In the genomic region with DNA sequence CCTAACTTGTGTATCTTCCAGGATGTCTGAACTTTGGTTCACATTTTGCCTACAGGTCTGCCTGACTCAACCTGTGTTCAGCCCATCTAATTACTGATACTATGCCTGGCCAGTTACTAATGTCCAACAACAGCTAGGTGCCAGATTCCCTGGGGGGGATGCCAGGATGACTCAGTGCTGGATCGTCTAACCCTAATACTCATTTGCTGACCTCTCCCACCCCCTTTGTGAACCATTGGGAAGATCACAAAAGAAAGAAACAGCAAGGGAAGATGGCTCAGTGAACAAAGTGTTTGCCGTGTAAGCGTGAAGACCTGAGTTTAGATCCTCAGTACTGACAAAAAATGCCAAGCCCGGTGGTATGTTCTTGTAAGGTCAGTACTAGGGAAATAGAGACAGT, we compare ENCODE assay signal across 31 mouse cellular contexts.
"Had no signal": no experiment of that assay in that cellular context is flagged by ENCODE, and none has a peak within 500 bp of the region (broad histone marks: within the 10 kb centered on the region; RNA-seq: fewer than 3 reads in every experiment).

No protein-coding gene starts in this region.

- H3K27me3 ChIP-seq: limb, embryonic 12.5 days; limb, embryonic 13.5 days; limb, embryonic 15.5 days; liver, embryonic 12.5 days; liver, embryonic 13.5 days; liver, embryonic 15.5 days; lung, embryonic 15.5 days; megakaryocyte, embryonic 14.5 days; midbrain, embryonic 12.5 days; midbrain, embryonic 13.5 days; midbrain, embryonic 15.5 days had no signal

- H3K9ac ChIP-seq: limb, embryonic 12.5 days; limb, embryonic 13.5 days; limb, embryonic 15.5 days; liver, embryonic 12.5 days; liver, embryonic 13.5 days; liver, embryonic 14.5 days; liver, embryonic 15.5 days; liver, postnatal 0 days; lung, embryonic 14.5 days; lung, embryonic 15.5 days; midbrain, embryonic 12.5 days; midbrain, embryonic 13.5 days; midbrain, embryonic 15.5 days had no signal

- DNase-seq: left cerebral cortex, postnatal 4 days; liver; liver, embryonic 13.5 days; liver, postnatal 0 days; lung, adult 18-20 months; lung, adult 2 months; lung, embryonic 14.5 days; lung, postnatal 10 days; lung, postnatal 14 days; lung, postnatal 36 days; lung, postnatal 4 days; midbrain, embryonic 14.5 days had no signal

- H3K4me3 ChIP-seq: limb, embryonic 10.5 days; limb, embryonic 12.5 days; limb, embryonic 13.5 days; limb, embryonic 15.5 days; liver, embryonic 12.5 days; liver, embryonic 13.5 days; liver, embryonic 15.5 days; lung, embryonic 15.5 days; megakaryocyte, embryonic 14.5 days; midbrain, embryonic 10.5 days; midbrain, embryonic 12.5 days; midbrain, embryonic 13.5 days; midbrain, embryonic 15.5 days; myocyte had no signal

- H3K36me3 ChIP-seq: limb, embryonic 10.5 days; limb, embryonic 12.5 days; limb, embryonic 13.5 days; limb, embryonic 15.5 days; liver, embryonic 12.5 days; liver, embryonic 13.5 days; liver, embryonic 15.5 days; lung, embryonic 15.5 days; midbrain, embryonic 10.5 days; midbrain, embryonic 12.5 days; midbrain, embryonic 13.5 days; midbrain, embryonic 15.5 days had no signal

- H3K4me1 ChIP-seq: limb, embryonic 10.5 days; liver, embryonic 12.5 days; liver, embryonic 13.5 days; liver, embryonic 15.5 days; lung, embryonic 15.5 days; megakaryocyte, embryonic 14.5 days; midbrain, embryonic 10.5 days; midbrain, embryonic 12.5 days; midbrain, embryonic 13.5 days; midbrain, embryonic 15.5 days had no signal

- H3K27ac ChIP-seq: limb, embryonic 10.5 days; limb, embryonic 12.5 days; limb, embryonic 13.5 days; limb, embryonic 15.5 days; liver, embryonic 12.5 days; liver, embryonic 13.5 days; liver, embryonic 14.5 days; liver, embryonic 15.5 days; lung, embryonic 15.5 days; macrophage; midbrain, embryonic 10.5 days; midbrain, embryonic 12.5 days; midbrain, embryonic 13.5 days; midbrain, embryonic 15.5 days had no signal

- ATAC-seq: liver, embryonic 12.5 days; liver, postnatal 0 days; lung, postnatal 0 days; midbrain, embryonic 13.5 days; midbrain, embryonic 15.5 days; midbrain, embryonic 16.5 days had no signal

- H3K4me2 ChIP-seq: limb, embryonic 12.5 days; limb, embryonic 13.5 days; limb, embryonic 15.5 days; liver, embryonic 11.5 days; liver, embryonic 12.5 days; liver, embryonic 13.5 days; liver, embryonic 15.5 days; lung, embryonic 14.5 days; lung, embryonic 15.5 days; midbrain, embryonic 11.5 days; midbrain, embryonic 12.5 days; midbrain, embryonic 13.5 days; midbrain, embryonic 15.5 days had no signal

- H3K9me3 ChIP-seq: limb, embryonic 10.5 days; limb, embryonic 12.5 days; limb, embryonic 13.5 days; limb, embryonic 15.5 days; liver, embryonic 12.5 days; liver, embryonic 13.5 days; liver, embryonic 15.5 days; lung, embryonic 15.5 days; midbrain, embryonic 10.5 days; midbrain, embryonic 12.5 days; midbrain, embryonic 13.5 days; midbrain, embryonic 15.5 days had no signal
